Mouse (Mus musculus) embryonic fibroblast, embryonic 13.5 days (primary cell): Measurements from ENCODE around the gene Cyp2c70.

Source experiments
- CTCF ChIP-seq: IDR thresholded peaks from 2 replicates; pipeline ENCODE4 v1.5.1; 2011; ENCODE audit warnings: mild to moderate bottlenecking, control low read depth, low read length, moderate library complexity, borderline replicate concordance; ENCODE audit not compliant: insufficient read depth
- POLR2A ChIP-seq: IDR thresholded peaks from 2 replicates; pipeline ENCODE4 v1.6.1; 2011; ENCODE audit warnings: low read depth, mild to moderate bottlenecking, control low read depth, low read length, moderate library complexity

GRCm38 (mm10) chr19:40231825-40232541 lies 44.9 kb upstream of the Cyp2c70 start:
- no peak for TF ChIP-seq POLR2A
- TF ChIP-seq CTCF = no peak
